Mouse (Mus musculus) midbrain, embryonic 15.5 days (tissue): ENCODE measurements around the gene Noc2l. TPM values are rescaled to one million over a fixed set of nuclear protein-coding genes. Genes with fewer than 3 reads are reported as not detected.

ENCODE experiments used
- ATAC-seq: fragments of 200-750 bp; cut with Nextera tagmentation; replicated peaks from 2 replicates; pipeline ENCODE4 v1.8.0; 2017; ENCODE audit warnings: moderate TSS enrichment
- H3K27ac ChIP-seq: fragments of 300-500 bp; sonication (generic); 2 replicates; pipeline ENCODE4 v1.5.1; 2015; ENCODE audit warnings: mild to moderate bottlenecking, inconsistent platforms
- H3K27me3 ChIP-seq: fragments of 300-500 bp; sonication (generic); replicated peaks from 2 replicates; pipeline ENCODE4 v1.6.1; 2015; ENCODE audit warnings: inconsistent platforms
- H3K36me3 ChIP-seq: fragments of 300-500 bp; sonication (generic); replicated peaks from 2 replicates; pipeline ENCODE4 v1.6.1; 2015; ENCODE audit warnings: inconsistent platforms
- H3K4me1 ChIP-seq: fragments of 300-500 bp; sonication (generic); 2 replicates; pipeline ENCODE4 v1.6.1; 2015; ENCODE audit warnings: inconsistent platforms
- H3K4me2 ChIP-seq: fragments of 300-500 bp; sonication (generic); 2 replicates; pipeline ENCODE4 v1.6.1; 2015; ENCODE audit warnings: inconsistent platforms, mild to moderate bottlenecking, moderate library complexity
- H3K4me3 ChIP-seq: fragments of 300-500 bp; sonication (generic); 2 replicates; pipeline ENCODE4 v1.5.1; 2015; ENCODE audit warnings: mild to moderate bottlenecking, inconsistent platforms
- H3K9ac ChIP-seq: fragments of 300-500 bp; sonication (generic); 2 replicates; pipeline ENCODE4 v1.6.1; 2015; ENCODE audit warnings: mild to moderate bottlenecking, inconsistent platforms
- H3K9me3 ChIP-seq: fragments of 300-500 bp; sonication (generic); 2 replicates; pipeline ENCODE4 v1.6.1; 2016; ENCODE audit warnings: inconsistent platforms
- WGBS: fragments of 180-500 bp; shearing (Covaris S2); methylation state at CpG from one replicate; pipeline ENCODE4 v1.1.7; 2015; ENCODE audit warnings: mixed read lengths; 5-methylcytosine and 5-hydroxymethylcytosine counted together
- microRNA-seq: library from miRNA; unstranded; fragments of <30 nt; microRNA quantifications from one replicate; pipeline ENCODE4, GENCODE M21; 2016
- polyA plus RNA-seq: library from polyadenylated mRNA; unstranded; fragments of >200 nt; fragmentation: Nextera tagmentation; extraction: Ambion mirVana; gene quantifications from 2 replicates; pipeline ENCODE4 v1.2.1, GENCODE M21; 2015

Noc2l gene
- polyA plus RNA-seq, 1 experiment from 2014 or later, result 60.4 TPM

GRCm38 (mm10) chr4:156253043-156253442, 17.2 kb downstream of the Noc2l start:
- Histone ChIP-seq H3K4me3 (no peak overlapping the region), H3K4me1 (peaks cover 38% of the 10 kb centered on the region), H3K9me3 (no peaks in the 10 kb centered on the region), H3K27me3 (peaks cover 13% of the 10 kb centered on the region), H3K27ac (peak overlapping the region; percentile 61), H3K4me2 (no peak overlapping the region), H3K36me3 (peaks cover 5% of the 10 kb centered on the region), H3K9ac (no peak overlapping the region)
- WGBS, result 39% methylated on average over 7 of the region's 7 CpGs
- no peak for ATAC-seq

GRCm38 (mm10) chr4:156254361-156255077, 18.7 kb downstream of the Noc2l start:
- H3K9ac ChIP-seq, result no peak overlapping the region

GRCm38 (mm10) chr4:156255078-156255839, 19.4 kb downstream of the Noc2l start, which contains the start of gene Samd11:
Samd11 (minus strand) TSS chr4:156255657.
- ATAC-seq, result peak; percentile 28; the same call in 1 of the 2 replicates
- peaks cover 38% of the 10 kb centered on the region for H3K4me1 ChIP-seq
- peak within 1 kb of the TSS; percentile 28 for H3K4me3 ChIP-seq
- H3K27ac ChIP-seq, result no peak within 1 kb of the TSS
- WGBS, result 8% methylated on average over 26 of the region's 26 CpGs
- no peaks in the 10 kb centered on the region for H3K9me3 ChIP-seq
- peak within 1 kb of the TSS; percentile 46 for H3K4me2 ChIP-seq
- H3K9ac ChIP-seq, result no peak within 1 kb of the TSS
- H3K36me3 ChIP-seq, result no peaks in the 10 kb centered on the region
- H3K27me3 ChIP-seq, result peaks cover 13% of the 10 kb centered on the region

More at GRCm38 (mm10) chr4:156254361-156255077, 18.7 kb downstream of the Noc2l start:
- 2% methylated on average over 30 of the region's 30 CpGs for WGBS
- H3K4me3 ChIP-seq, result peak overlapping the region; percentile 28
- peaks cover 13% of the 10 kb centered on the region for H3K27me3 ChIP-seq
- ATAC-seq, result peak; percentile 48
- H3K9me3 ChIP-seq, result no peaks in the 10 kb centered on the region
- H3K4me2 ChIP-seq, result peak overlapping the region; percentile 46
- peaks cover 38% of the 10 kb centered on the region for H3K4me1 ChIP-seq
- no peak overlapping the region for H3K27ac ChIP-seq
- H3K36me3 ChIP-seq, result no peaks in the 10 kb centered on the region

Small RNA genes lying within 50 kb of the gene (microRNA-seq; reads per million reads assigned to microRNA genes)
- 3.3 reads per million, percentile 16 among the genes with 10 or more reads in this experiment for gene Mir7658

Other genes with a start within 250 kb of the Noc2l start
- gene B3galt6, start 243.4 kb upstream of the Noc2l start, polyA plus RNA-seq, result 38.5 and 38.9 TPM in 2 replicates
- 113 and 118 TPM in 2 replicates for gene Sdf4, start 243.1 kb upstream of the Noc2l start, polyA plus RNA-seq
- gene Tnfrsf4, start 222.2 kb upstream of the Noc2l start, polyA plus RNA-seq, result 0.56 and 0.83 TPM in 2 replicates
- gene Tnfrsf18, start 209.8 kb upstream of the Noc2l start, polyA plus RNA-seq, result 3.2 and 3.6 TPM in 2 replicates
- not detected in 2 replicates for gene Ttll10, start 176.6 kb upstream of the Noc2l start, polyA plus RNA-seq
- 37.6 TPM in 2 replicates for gene 9430015G10Rik, start 126.0 kb upstream of the Noc2l start, polyA plus RNA-seq
- 0.62 and 0.83 TPM in 2 replicates for gene Rnf223, start 105.5 kb upstream of the Noc2l start, polyA plus RNA-seq
- 141 and 142 TPM in 2 replicates for gene Agrn, start 38.5 kb upstream of the Noc2l start, polyA plus RNA-seq
- gene Isg15, start 35.2 kb upstream of the Noc2l start, polyA plus RNA-seq, result 2.2 and 3.8 TPM in 2 replicates
- gene AW011738, start 32.7 kb upstream of the Noc2l start, polyA plus RNA-seq, result 4.0 and 4.9 TPM in 2 replicates
- 2.2 and 2.4 TPM in 2 replicates for gene Perm1, start 20.1 kb upstream of the Noc2l start, polyA plus RNA-seq
- gene Plekhn1, start 1.2 kb upstream of the Noc2l start, polyA plus RNA-seq, result 29.1 and 30.1 TPM in 2 replicates
- gene Samd11, start 19.6 kb downstream of the Noc2l start, polyA plus RNA-seq, result 4.8 and 5.5 TPM in 2 replicates
- gene Vmn2r-ps159, start 95.1 kb downstream of the Noc2l start, polyA plus RNA-seq, result not detected in 2 replicates